Mouse (Mus musculus): ENCODE measurements around the gene Bpifb1. TPM values are rescaled to one million over a fixed set of nuclear protein-coding genes. Genes with fewer than 3 reads are reported as not detected.
"Not testable (repeated sequence)": the region's sequence is repeated elsewhere in the genome, so short reads cannot be mapped to it uniquely, and the experiment has no call there.

Bpifb1 gene
- polyA plus RNA-seq, 1 experiment from 2014 or later: 0.14 TPM

GRCm38 (mm10) chr2:154173313-154173712 is 17.3 kb upstream of the Bpifb1 start:
- Histone ChIP-seq H3K4me3 (ENCODE audit: low read depth, low read length) (no peak overlapping the region), H3K9me3 (ENCODE audit: control insufficient read depth, low read length) (no peaks in the 10 kb centered on the region), H3K27me3 (replicated peaks; ENCODE audit: control insufficient read depth, insufficient read depth, low read length) (no peaks in the 10 kb centered on the region), H3K36me3 (ENCODE audit: control insufficient read depth, insufficient read depth, low read length) (no peaks in the 10 kb centered on the region), H3K27ac (replicated peaks; ENCODE audit: low read depth, low read length) (no peak overlapping the region), H3K4me1 (ENCODE audit: control insufficient read depth, insufficient read depth, low read length) (no peaks in the 10 kb centered on the region), H3K4me2 (ENCODE audit: low read depth, low read length) (no peak overlapping the region), H3K9ac (ENCODE audit: low read depth, low read length) (no peak overlapping the region)
- peak; percentile 56 for DNase-seq (ENCODE audit: low spot score)
- ATAC-seq (ENCODE audit: low read depth): no peak
- WGBS: 56% methylated on average over 1 of the region's 1 CpGs

DNA sequence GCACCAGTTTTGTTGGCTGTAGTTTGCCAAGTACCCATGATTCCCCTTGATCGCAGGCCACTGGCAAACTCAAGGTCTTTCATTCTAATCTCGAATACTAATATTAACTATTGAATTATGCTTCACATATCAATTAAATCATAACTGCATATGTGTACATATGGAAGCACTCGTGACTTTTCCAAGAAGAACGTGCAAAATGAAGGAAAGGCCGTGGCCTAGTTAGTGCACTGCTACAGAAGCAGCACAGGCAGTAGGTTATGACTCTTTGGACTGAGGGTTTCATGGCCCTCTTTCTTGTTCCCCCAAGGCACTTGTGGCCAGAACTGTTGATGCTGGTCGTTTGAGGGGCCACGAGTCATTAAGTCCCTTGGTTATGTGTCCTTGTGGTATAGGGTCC is 8.7 kb upstream of the Bpifb1 start:
- not testable (repeated sequence) for H3K9ac ChIP-seq (ENCODE audit: low read depth, low read length); H3K36me3 ChIP-seq (ENCODE audit: control insufficient read depth, insufficient read depth, low read length); H3K4me1 ChIP-seq (ENCODE audit: control insufficient read depth, insufficient read depth, low read length); H3K4me3 ChIP-seq (ENCODE audit: low read depth, low read length); H3K27me3 ChIP-seq (replicated peaks; ENCODE audit: control insufficient read depth, insufficient read depth, low read length); H3K27ac ChIP-seq (replicated peaks; ENCODE audit: low read depth, low read length); H3K9me3 ChIP-seq (ENCODE audit: control insufficient read depth, low read length); ATAC-seq (ENCODE audit: low read depth); DNase-seq (ENCODE audit: low spot score); H3K4me2 ChIP-seq (ENCODE audit: low read depth, low read length)
- WGBS: 83% methylated on average over 7 of the region's 7 CpGs

DNA sequence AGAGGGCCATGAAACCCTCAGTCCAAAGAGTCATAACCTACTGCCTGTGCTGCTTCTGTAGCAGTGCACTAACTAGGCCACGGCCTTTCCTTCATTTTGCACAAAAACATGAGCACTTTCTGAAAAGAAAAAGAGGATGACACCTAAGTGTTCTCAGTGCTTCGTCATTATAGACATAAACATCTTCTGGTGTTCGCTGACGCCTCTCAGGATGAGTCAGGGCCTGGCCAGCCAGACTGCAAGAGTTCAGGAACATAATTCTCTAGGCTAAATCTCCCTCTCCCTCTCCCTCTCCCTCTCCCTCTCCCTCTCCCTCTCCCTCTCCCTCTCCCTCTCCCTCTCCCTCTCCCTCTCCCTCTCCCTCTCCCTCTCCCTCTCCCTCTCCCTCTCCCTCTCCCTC is 7.6 kb upstream of the Bpifb1 start:
- H3K27me3 ChIP-seq (replicated peaks; ENCODE audit: control insufficient read depth, insufficient read depth, low read length); H3K4me3 ChIP-seq (ENCODE audit: low read depth, low read length); H3K4me2 ChIP-seq (ENCODE audit: low read depth, low read length); H3K4me1 ChIP-seq (ENCODE audit: control insufficient read depth, insufficient read depth, low read length); H3K9ac ChIP-seq (ENCODE audit: low read depth, low read length); ATAC-seq (ENCODE audit: low read depth); DNase-seq (ENCODE audit: low spot score); H3K36me3 ChIP-seq (ENCODE audit: control insufficient read depth, insufficient read depth, low read length); H3K9me3 ChIP-seq (ENCODE audit: control insufficient read depth, low read length); H3K27ac ChIP-seq (replicated peaks; ENCODE audit: low read depth, low read length): not testable (repeated sequence)
- WGBS: 88% methylated on average over 4 of the region's 4 CpGs

GRCm38 (mm10) chr2:154185319-154185718 is 5.3 kb upstream of the Bpifb1 start:
- no peaks in the 10 kb centered on the region for H3K4me1 ChIP-seq (ENCODE audit: control insufficient read depth, insufficient read depth, low read length)
- H3K4me3 ChIP-seq (ENCODE audit: low read depth, low read length): no peak overlapping the region
- no peak overlapping the region for H3K4me2 ChIP-seq (ENCODE audit: low read depth, low read length)
- 79% methylated on average over 6 of the region's 6 CpGs for WGBS
- H3K27me3 ChIP-seq (replicated peaks; ENCODE audit: control insufficient read depth, insufficient read depth, low read length): no peaks in the 10 kb centered on the region
- H3K9me3 ChIP-seq (ENCODE audit: control insufficient read depth, low read length): no peaks in the 10 kb centered on the region
- H3K9ac ChIP-seq (ENCODE audit: low read depth, low read length): no peak overlapping the region
- ATAC-seq (ENCODE audit: low read depth) (no peak), DNase-seq (ENCODE audit: low spot score) (no peak)
- H3K27ac ChIP-seq (replicated peaks; ENCODE audit: low read depth, low read length): no peak overlapping the region
- no peaks in the 10 kb centered on the region for H3K36me3 ChIP-seq (ENCODE audit: control insufficient read depth, insufficient read depth, low read length)

- DNase-seq (ENCODE audit: low spot score): peak; percentile 11
- no peaks in the 10 kb centered on the region for H3K27me3 ChIP-seq (replicated peaks; ENCODE audit: control insufficient read depth, insufficient read depth, low read length)
- H3K9ac ChIP-seq (ENCODE audit: low read depth, low read length): no peak overlapping the region
- no peak for ATAC-seq (ENCODE audit: low read depth)
- no peak overlapping the region for H3K27ac ChIP-seq (replicated peaks; ENCODE audit: low read depth, low read length)
- no peaks in the 10 kb centered on the region for H3K9me3 ChIP-seq (ENCODE audit: control insufficient read depth, low read length)
- no peak overlapping the region for H3K4me3 ChIP-seq (ENCODE audit: low read depth, low read length)
- 79% methylated on average over 3 of the region's 3 CpGs for WGBS
- no peak overlapping the region for H3K4me2 ChIP-seq (ENCODE audit: low read depth, low read length)
- H3K4me1 ChIP-seq (ENCODE audit: control insufficient read depth, insufficient read depth, low read length): no peaks in the 10 kb centered on the region
- no peaks in the 10 kb centered on the region for H3K36me3 ChIP-seq (ENCODE audit: control insufficient read depth, insufficient read depth, low read length)
These were observed 4.9 kb upstream of the Bpifb1 start for GRCm38 (mm10) chr2:154185748-154186147.

DNA sequence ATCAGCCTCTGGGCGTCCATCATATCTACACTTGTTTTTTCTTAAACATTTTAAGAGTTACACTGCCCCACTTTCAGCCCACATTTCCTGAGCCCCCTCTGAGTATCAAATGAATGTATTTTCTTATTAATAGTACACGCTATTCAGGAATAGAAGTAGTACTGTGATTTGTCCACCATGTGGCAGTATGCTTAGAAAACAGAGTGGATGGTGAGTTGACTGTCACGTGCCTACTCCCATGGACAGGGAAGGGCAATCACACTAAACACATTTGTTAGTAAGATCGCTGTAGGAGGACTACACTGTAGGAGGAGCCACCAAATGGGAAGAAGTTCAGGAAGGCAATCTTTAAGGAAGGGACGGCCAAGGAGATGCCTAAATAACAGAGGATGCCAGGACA is 3.1 kb upstream of the Bpifb1 start:
- no peak overlapping the region for H3K9ac ChIP-seq (ENCODE audit: low read depth, low read length)
- H3K9me3 ChIP-seq (ENCODE audit: control insufficient read depth, low read length): no peaks in the 10 kb centered on the region
- H3K27me3 ChIP-seq (replicated peaks; ENCODE audit: control insufficient read depth, insufficient read depth, low read length): no peaks in the 10 kb centered on the region
- ATAC-seq (ENCODE audit: low read depth): no peak
- H3K4me3 ChIP-seq (ENCODE audit: low read depth, low read length): no peak overlapping the region
- 42% methylated on average over 5 of the region's 5 CpGs for WGBS
- H3K4me1 ChIP-seq (ENCODE audit: control insufficient read depth, insufficient read depth, low read length): no peaks in the 10 kb centered on the region
- H3K36me3 ChIP-seq (ENCODE audit: control insufficient read depth, insufficient read depth, low read length): no peaks in the 10 kb centered on the region
- DNase-seq (ENCODE audit: low spot score): no peak
- no peak overlapping the region for H3K4me2 ChIP-seq (ENCODE audit: low read depth, low read length)
- H3K27ac ChIP-seq (replicated peaks; ENCODE audit: low read depth, low read length): no peak overlapping the region

DNA sequence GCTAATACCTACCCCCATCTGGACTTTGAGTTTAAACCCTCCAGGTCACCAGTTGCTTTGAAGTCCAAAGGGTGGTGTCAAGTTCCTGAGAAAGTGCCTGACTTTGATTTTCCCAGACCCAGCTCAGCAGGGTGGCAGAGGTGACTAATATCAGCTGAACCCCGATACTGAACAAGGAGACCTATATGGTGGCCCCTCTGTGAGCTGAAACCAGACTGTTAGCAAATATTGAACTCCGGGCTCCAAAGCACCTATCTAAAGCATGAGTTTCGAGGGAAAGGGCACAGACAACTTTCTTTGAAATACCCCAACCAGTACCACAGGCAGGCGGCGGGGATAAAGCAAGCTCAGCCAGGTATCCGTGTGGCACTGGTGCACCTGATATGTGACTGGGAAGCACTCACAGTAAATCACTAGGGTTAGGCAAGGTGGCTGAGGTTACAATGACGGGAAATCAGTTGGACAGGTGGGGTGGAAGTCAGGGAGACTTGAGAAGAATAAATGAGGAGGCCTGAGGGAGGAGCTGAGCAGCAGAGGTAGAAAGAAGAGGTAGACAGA is 662 bp upstream of the Bpifb1 start:
- Histone ChIP-seq H3K9me3 (ENCODE audit: control insufficient read depth, low read length) (no peaks in the 10 kb centered on the region), H3K36me3 (ENCODE audit: control insufficient read depth, insufficient read depth, low read length) (no peaks in the 10 kb centered on the region), H3K9ac (ENCODE audit: low read depth, low read length) (no peak overlapping the region), H3K4me3 (ENCODE audit: low read depth, low read length) (no peak overlapping the region), H3K4me1 (ENCODE audit: control insufficient read depth, insufficient read depth, low read length) (no peaks in the 10 kb centered on the region), H3K27me3 (replicated peaks; ENCODE audit: control insufficient read depth, insufficient read depth, low read length) (no peaks in the 10 kb centered on the region), H3K27ac (replicated peaks; ENCODE audit: low read depth, low read length) (no peak overlapping the region), H3K4me2 (ENCODE audit: low read depth, low read length) (no peak overlapping the region)
- ATAC-seq (ENCODE audit: low read depth) (no peak), DNase-seq (ENCODE audit: low spot score) (no peak)
- 76% methylated on average over 7 of the region's 7 CpGs for WGBS

DNA sequence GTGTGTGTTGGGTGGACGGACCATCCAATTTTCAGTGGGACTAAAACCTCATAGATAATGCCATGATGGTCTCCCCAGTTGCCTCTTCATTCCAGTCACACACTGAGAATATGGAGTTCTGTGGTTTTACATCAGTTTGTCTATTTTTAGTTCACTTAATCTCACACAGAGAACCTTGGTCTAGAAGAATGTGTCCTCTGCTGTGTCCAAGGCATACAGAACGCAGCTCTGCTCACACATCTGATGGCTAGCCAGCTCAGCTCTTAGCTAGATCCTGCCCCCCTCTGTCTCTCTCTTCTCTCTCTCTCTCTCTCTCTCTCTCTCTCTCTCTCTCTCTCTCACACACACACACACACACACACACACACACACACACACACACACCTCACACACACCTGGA is 1.5 kb downstream of the Bpifb1 start:
- no peak for ATAC-seq (ENCODE audit: low read depth)
- no peak overlapping the region for H3K4me2 ChIP-seq (ENCODE audit: low read depth, low read length)
- H3K27ac ChIP-seq (replicated peaks; ENCODE audit: low read depth, low read length): no peak overlapping the region
- H3K9ac ChIP-seq (ENCODE audit: low read depth, low read length): no peak overlapping the region
- no peak overlapping the region for H3K4me3 ChIP-seq (ENCODE audit: low read depth, low read length)
- no peak for DNase-seq (ENCODE audit: low spot score)
- H3K4me1 ChIP-seq (ENCODE audit: control insufficient read depth, insufficient read depth, low read length): no peaks in the 10 kb centered on the region
- H3K9me3 ChIP-seq (ENCODE audit: control insufficient read depth, low read length): no peaks in the 10 kb centered on the region
- H3K27me3 ChIP-seq (replicated peaks; ENCODE audit: control insufficient read depth, insufficient read depth, low read length): no peaks in the 10 kb centered on the region
- WGBS: 96% methylated on average over 2 of the region's 2 CpGs
- H3K36me3 ChIP-seq (ENCODE audit: control insufficient read depth, insufficient read depth, low read length): no peaks in the 10 kb centered on the region

DNA sequence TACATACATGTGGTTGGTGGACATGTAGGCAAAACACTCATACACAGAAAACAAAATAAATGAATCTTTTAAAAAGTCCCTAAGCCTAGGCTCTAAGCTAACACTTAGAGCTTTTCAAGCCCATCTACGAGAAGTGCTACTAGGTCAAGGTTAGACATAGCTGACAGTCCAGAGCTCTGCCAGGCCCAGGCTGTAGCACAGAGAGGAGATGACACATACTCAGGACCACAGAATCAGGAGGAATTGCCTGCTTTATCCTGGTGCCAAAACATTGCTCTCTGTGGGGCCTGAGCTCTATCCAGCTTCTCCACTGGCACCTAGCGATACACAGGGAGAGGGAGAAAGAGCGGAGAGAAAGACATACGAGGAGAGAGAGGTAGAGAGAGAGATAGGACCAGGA is 2.5 kb downstream of the Bpifb1 start:
- no peaks in the 10 kb centered on the region for H3K36me3 ChIP-seq (ENCODE audit: control insufficient read depth, insufficient read depth, low read length)
- H3K4me1 ChIP-seq (ENCODE audit: control insufficient read depth, insufficient read depth, low read length): no peaks in the 10 kb centered on the region
- no peaks in the 10 kb centered on the region for H3K27me3 ChIP-seq (replicated peaks; ENCODE audit: control insufficient read depth, insufficient read depth, low read length)
- H3K9ac ChIP-seq (ENCODE audit: low read depth, low read length): no peak overlapping the region
- 86% methylated on average over 4 of the region's 4 CpGs for WGBS
- no peak for DNase-seq (ENCODE audit: low spot score)
- no peaks in the 10 kb centered on the region for H3K9me3 ChIP-seq (ENCODE audit: control insufficient read depth, low read length)
- ATAC-seq (ENCODE audit: low read depth): no peak
- no peak overlapping the region for H3K4me2 ChIP-seq (ENCODE audit: low read depth, low read length)
- no peak overlapping the region for H3K27ac ChIP-seq (replicated peaks; ENCODE audit: low read depth, low read length)
- no peak overlapping the region for H3K4me3 ChIP-seq (ENCODE audit: low read depth, low read length)
